Mouse (Mus musculus) liver, embryonic 16.5 days (tissue): Measurements from ENCODE around the gene Cops4. TPM values are rescaled to one million over a fixed set of nuclear protein-coding genes. Genes with fewer than 3 reads are reported as not detected.
A peak's percentile ranks its signal among the peaks of the same experiment; 100 is the strongest.

Source experiments
- ATAC-seq: fragments of 200-750 bp; cut with Nextera tagmentation; 2 replicates; pipeline ENCODE4 v1.8.0; 2017; ENCODE audit warnings: low read depth, mild to moderate bottlenecking, moderate number of reproducible peaks, moderate library complexity
- H3K27ac ChIP-seq: fragments of 300-500 bp; sonication (generic); 2 replicates; pipeline ENCODE4 v1.5.1; 2014; ENCODE audit warnings: mild to moderate bottlenecking, low read length
- H3K27me3 ChIP-seq: fragments of 300-500 bp; sonication (generic); 2 replicates; pipeline ENCODE4 v1.6.1; 2014; ENCODE audit warnings: low read depth, low read length, mixed read lengths; ENCODE audit not compliant: control insufficient read depth, insufficient read depth
- H3K36me3 ChIP-seq: fragments of 300-500 bp; sonication (generic); 2 replicates; pipeline ENCODE4 v1.6.1; 2014; ENCODE audit warnings: mild to moderate bottlenecking; ENCODE audit not compliant: control insufficient read depth, insufficient read depth
- H3K4me1 ChIP-seq: fragments of 300-500 bp; sonication (generic); 2 replicates; pipeline ENCODE4 v1.6.1; 2014; ENCODE audit warnings: low read depth, low read length, mixed read lengths; ENCODE audit not compliant: control insufficient read depth
- H3K4me2 ChIP-seq: fragments of 300-500 bp; sonication (generic); 2 replicates; pipeline ENCODE4 v1.6.1; 2014; ENCODE audit warnings: low read depth, low read length, mixed read lengths
- H3K4me3 ChIP-seq: fragments of 300-500 bp; sonication (generic); 2 replicates; pipeline ENCODE4 v1.5.1; 2014; ENCODE audit warnings: low read depth, mild to moderate bottlenecking, low read length
- H3K9ac ChIP-seq: fragments of 300-500 bp; sonication (generic); 2 replicates; pipeline ENCODE4 v1.6.1; 2014; ENCODE audit warnings: low read depth, low read length
- H3K9me3 ChIP-seq: fragments of 300-500 bp; sonication (generic); replicated peaks from 2 replicates; pipeline ENCODE4 v1.6.1; 2016; ENCODE audit warnings: low read length; ENCODE audit not compliant: control insufficient read depth
- WGBS: fragments of 180-500 bp; shearing (Covaris S2); extraction: QIAGEN DNeasy Blood & Tissue Kit; methylation state at CpG from one replicate; pipeline ENCODE4 v1.1.7; 2014; ENCODE audit not compliant: insufficient replicate concordance; 5-methylcytosine and 5-hydroxymethylcytosine counted together
- polyA plus RNA-seq: library from polyadenylated mRNA; unstranded; fragments of >200 nt; fragmentation: Nextera tagmentation; extraction: Ambion mirVana; gene quantifications from 2 replicates; pipeline ENCODE4 v1.2.1, GENCODE M21; 2015

Gene Cops4
- polyA plus RNA-seq, 1 experiment from 2014 or later = 59.1 TPM

- Histone ChIP-seq H3K27ac (peak overlapping the region; percentile 47; the same call in 1 of the 2 replicates), H3K36me3 (no peaks in the 10 kb centered on the region), H3K4me3 (no peak overlapping the region), H3K9me3 (no peaks in the 10 kb centered on the region), H3K4me2 (no peak overlapping the region), H3K9ac (no peak overlapping the region), H3K4me1 (no peaks in the 10 kb centered on the region), H3K27me3 (no peaks in the 10 kb centered on the region)
- WGBS = 55% methylated on average over 1 of the region's 1 CpGs
- ATAC-seq = no peak
These were observed 56.7 kb downstream of the Cops4 start for GRCm38 (mm10) chr5:100574771-100575170.

- no peak overlapping the region for H3K27ac ChIP-seq
These were observed 60.8 kb downstream of the Cops4 start for GRCm38 (mm10) chr5:100578863-100579411.

GRCm38 (mm10) chr5:100581622-100582434, 63.7 kb downstream of the Cops4 start:
- 44% methylated on average over 11 of the region's 11 CpGs for WGBS
- Histone ChIP-seq H3K4me1 (peaks cover 2% of the 10 kb centered on the region; the same call in 1 of the 2 replicates), H3K27ac (no peak overlapping the region), H3K9ac (no peak overlapping the region), H3K27me3 (no peaks in the 10 kb centered on the region), H3K4me2 (no peak overlapping the region), H3K9me3 (no peaks in the 10 kb centered on the region), H3K36me3 (no peaks in the 10 kb centered on the region), H3K4me3 (no peak overlapping the region)
- no peak for ATAC-seq

More at GRCm38 (mm10) chr5:100578863-100579411, 60.8 kb downstream of the Cops4 start:
- no peaks in the 10 kb centered on the region for H3K36me3 ChIP-seq
- H3K9me3 ChIP-seq = no peaks in the 10 kb centered on the region
- no peak overlapping the region for H3K4me3 ChIP-seq
- H3K4me2 ChIP-seq = no peak overlapping the region
- H3K27me3 ChIP-seq = no peaks in the 10 kb centered on the region
- peaks cover 2% of the 10 kb centered on the region; the same call in 1 of the 2 replicates for H3K4me1 ChIP-seq
- WGBS = 62% methylated on average over 5 of the region's 5 CpGs
- H3K9ac ChIP-seq = no peak overlapping the region
- no peak for ATAC-seq

GRCm38 (mm10) chr5:100582435-100582826, 64.3 kb downstream of the Cops4 start:
- H3K27ac ChIP-seq = no peak overlapping the region
- no peak for ATAC-seq
- no peaks in the 10 kb centered on the region for H3K27me3 ChIP-seq
- no peak overlapping the region for H3K4me3 ChIP-seq
- no peaks in the 10 kb centered on the region for H3K9me3 ChIP-seq
- peaks cover 2% of the 10 kb centered on the region; the same call in 1 of the 2 replicates for H3K4me1 ChIP-seq
- H3K9ac ChIP-seq = no peak overlapping the region
- H3K36me3 ChIP-seq = no peaks in the 10 kb centered on the region
- H3K4me2 ChIP-seq = no peak overlapping the region
- 37% methylated on average over 5 of the region's 5 CpGs for WGBS

GRCm38 (mm10) chr5:100583066-100583465, 65.0 kb downstream of the Cops4 start:
- Histone ChIP-seq H3K4me1 (peaks cover 2% of the 10 kb centered on the region; the same call in 1 of the 2 replicates), H3K9ac (no peak overlapping the region), H3K4me3 (no peak overlapping the region), H3K4me2 (no peak overlapping the region), H3K9me3 (no peaks in the 10 kb centered on the region), H3K27ac (no peak overlapping the region), H3K27me3 (no peaks in the 10 kb centered on the region), H3K36me3 (no peaks in the 10 kb centered on the region)
- no peak for ATAC-seq
- 61% methylated on average over 7 of the region's 7 CpGs for WGBS

- H3K36me3 ChIP-seq = no peaks in the 10 kb centered on the region
- 31% methylated on average over 8 of the region's 8 CpGs for WGBS
- no peaks in the 10 kb centered on the region for H3K9me3 ChIP-seq
- ATAC-seq = 0 out of 2 replicates have a peak, but pooled peaks have one; percentile 16
- H3K27ac ChIP-seq = no peak overlapping the region
- H3K4me1 ChIP-seq = peaks cover 2% of the 10 kb centered on the region; the same call in 1 of the 2 replicates
- no peak overlapping the region for H3K4me2 ChIP-seq
- H3K27me3 ChIP-seq = no peaks in the 10 kb centered on the region
- no peak overlapping the region for H3K4me3 ChIP-seq
- H3K9ac ChIP-seq = no peak overlapping the region
These were observed 67.1 kb downstream of the Cops4 start for GRCm38 (mm10) chr5:100585206-100585644.

GRCm38 (mm10) chr5:100585657-100586056, 67.5 kb downstream of the Cops4 start:
- H3K4me3 ChIP-seq = no peak overlapping the region
- H3K27me3 ChIP-seq = no peaks in the 10 kb centered on the region
- no peak overlapping the region for H3K4me2 ChIP-seq
- no peak overlapping the region for H3K27ac ChIP-seq
- H3K4me1 ChIP-seq = peaks cover 2% of the 10 kb centered on the region; the same call in 1 of the 2 replicates
- no peak overlapping the region for H3K9ac ChIP-seq
- H3K9me3 ChIP-seq = no peaks in the 10 kb centered on the region
- 75% methylated on average over 3 of the region's 3 CpGs for WGBS
- ATAC-seq = no peak
- no peaks in the 10 kb centered on the region for H3K36me3 ChIP-seq

GRCm38 (mm10) chr5:100587136-100587535, 69.0 kb downstream of the Cops4 start:
- WGBS = 65% methylated on average over 7 of the region's 7 CpGs
- peaks cover 2% of the 10 kb centered on the region; the same call in 1 of the 2 replicates for H3K4me1 ChIP-seq
- no peak overlapping the region for H3K27ac ChIP-seq
- no peak for ATAC-seq
- no peak overlapping the region for H3K4me2 ChIP-seq
- H3K9ac ChIP-seq = no peak overlapping the region
- no peaks in the 10 kb centered on the region for H3K27me3 ChIP-seq
- H3K9me3 ChIP-seq = no peaks in the 10 kb centered on the region
- no peaks in the 10 kb centered on the region for H3K36me3 ChIP-seq
- no peak overlapping the region for H3K4me3 ChIP-seq

GRCm38 (mm10) chr5:100587626-100588025, 69.5 kb downstream of the Cops4 start:
- no peak overlapping the region for H3K9ac ChIP-seq
- no peaks in the 10 kb centered on the region for H3K27me3 ChIP-seq
- H3K9me3 ChIP-seq = no peaks in the 10 kb centered on the region
- no peak overlapping the region for H3K27ac ChIP-seq
- H3K4me3 ChIP-seq = no peak overlapping the region
- no peak for ATAC-seq
- no peak overlapping the region for H3K4me2 ChIP-seq
- 18% methylated on average over 2 of the region's 2 CpGs for WGBS
- H3K4me1 ChIP-seq = peaks cover 2% of the 10 kb centered on the region; the same call in 1 of the 2 replicates
- H3K36me3 ChIP-seq = no peaks in the 10 kb centered on the region
